Mouse (Mus musculus): Measurements from ENCODE around the gene Sap30. TPM values are rescaled to one million over a fixed set of nuclear protein-coding genes. Genes with fewer than 3 reads are reported as not detected.
"Not testable (repeated sequence)": the region's sequence is repeated elsewhere in the genome, so short reads cannot be mapped to it uniquely, and the experiment has no call there.

The Sap30 gene
- polyA plus RNA-seq, 1 experiment from 2014 or later, result 46.6 TPM

- Histone ChIP-seq H3K4me1 (replicated peaks) (peaks cover 3% of the 10 kb centered on the region), H3K9me3 (replicated peaks) (no peaks in the 10 kb centered on the region), H3K36me3 (no peaks in the 10 kb centered on the region), H3K27ac (no peak overlapping the region), H3K4me3 (no peak overlapping the region), H3K9ac (no peak overlapping the region), H3K27me3 (no peaks in the 10 kb centered on the region), H3K4me2 (no peak overlapping the region)
- no peak for ATAC-seq (replicated peaks; ENCODE audit: insufficient number of reproducible peaks, insufficient read depth, low FRiP score, low read depth)
- 24% methylated on average over 1 of the region's 1 CpGs for WGBS
Observed at GRCm38 (mm10) chr8:57462839-57463238, 24.8 kb downstream of the Sap30 start.

DNA sequence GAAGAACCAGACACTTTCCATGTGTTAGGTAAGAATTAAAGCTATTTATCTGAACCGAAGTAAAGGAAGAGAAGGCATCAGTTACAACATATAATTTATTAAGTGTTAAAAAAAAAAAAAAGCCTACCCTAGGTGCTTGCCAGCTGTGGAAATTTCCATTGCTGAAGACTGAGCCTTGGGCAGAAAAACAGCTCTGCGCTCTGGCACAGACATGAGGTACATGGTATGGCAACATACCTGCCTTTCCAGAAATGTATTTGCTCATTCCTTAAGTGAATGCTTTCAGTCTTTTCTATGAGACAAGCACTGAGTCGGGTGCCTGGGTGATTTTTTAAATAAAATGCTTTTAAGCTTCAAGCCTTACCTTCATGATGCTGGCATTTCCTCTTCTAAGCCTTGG, 29.7 kb downstream of the Sap30 start:
- Histone ChIP-seq H3K9me3 (replicated peaks) (no peaks in the 10 kb centered on the region), H3K27ac (no peak overlapping the region), H3K4me1 (replicated peaks) (0 out of 2 replicates have a peak, but pooled peaks cover 6% of the 10 kb centered on the region), H3K4me2 (no peak overlapping the region), H3K27me3 (no peaks in the 10 kb centered on the region), H3K36me3 (no peaks in the 10 kb centered on the region), H3K4me3 (no peak overlapping the region), H3K9ac (no peak overlapping the region)
- no peak for ATAC-seq (replicated peaks; ENCODE audit: insufficient number of reproducible peaks, insufficient read depth, low FRiP score, low read depth)
- WGBS, result 66% methylated on average over 3 of the region's 3 CpGs

DNA sequence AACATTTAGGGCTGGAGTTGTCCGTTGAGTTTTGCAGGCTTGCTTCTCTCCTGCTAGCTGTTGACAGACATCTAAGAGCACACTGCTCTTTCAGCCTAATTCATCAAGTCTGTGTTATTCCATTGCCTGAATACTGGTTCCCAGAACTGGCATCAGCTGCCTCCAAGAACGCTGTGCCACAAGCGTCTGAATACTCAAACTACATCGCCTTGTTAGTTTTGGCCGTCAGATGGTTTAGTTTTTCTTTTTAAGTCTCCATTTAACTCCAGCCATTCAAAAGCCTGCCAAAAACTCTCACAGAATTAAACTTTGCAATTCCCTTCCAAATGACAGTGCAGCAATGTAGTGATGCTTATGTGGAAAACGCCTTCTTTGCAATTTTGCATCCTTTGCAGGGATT, 30.5 kb downstream of the Sap30 start:
- Histone ChIP-seq H3K4me2 (no peak overlapping the region), H3K9me3 (replicated peaks) (no peaks in the 10 kb centered on the region), H3K4me3 (no peak overlapping the region), H3K9ac (no peak overlapping the region), H3K27ac (no peak overlapping the region), H3K36me3 (no peaks in the 10 kb centered on the region), H3K27me3 (no peaks in the 10 kb centered on the region), H3K4me1 (replicated peaks) (0 out of 2 replicates have a peak, but pooled peaks cover 6% of the 10 kb centered on the region)
- ATAC-seq (replicated peaks; ENCODE audit: insufficient number of reproducible peaks, insufficient read depth, low FRiP score, low read depth), result peak; percentile 18
- WGBS, result 57% methylated on average over 6 of the region's 6 CpGs

- Histone ChIP-seq H3K4me2 (no peak within 1 kb of the TSS), H3K27ac (no peak within 1 kb of the TSS), H3K4me3 (no peak within 1 kb of the TSS), H3K9ac (no peak within 1 kb of the TSS), H3K36me3 (no peaks in the 10 kb centered on the region), H3K4me1 (replicated peaks) (0 out of 2 replicates have a peak, but pooled peaks cover 6% of the 10 kb centered on the region), H3K9me3 (replicated peaks) (no peaks in the 10 kb centered on the region), H3K27me3 (no peaks in the 10 kb centered on the region)
- no peak for ATAC-seq (replicated peaks; ENCODE audit: insufficient number of reproducible peaks, insufficient read depth, low FRiP score, low read depth)
- WGBS, result 73% methylated on average over 3 of the region's 3 CpGs
Observed at GRCm38 (mm10) chr8:57455765-57456164, 31.9 kb downstream of the Sap30 start, which contains the start of gene Scrg1. Gene Scrg1 (plus strand): TSS chr8:57455923.

DNA sequence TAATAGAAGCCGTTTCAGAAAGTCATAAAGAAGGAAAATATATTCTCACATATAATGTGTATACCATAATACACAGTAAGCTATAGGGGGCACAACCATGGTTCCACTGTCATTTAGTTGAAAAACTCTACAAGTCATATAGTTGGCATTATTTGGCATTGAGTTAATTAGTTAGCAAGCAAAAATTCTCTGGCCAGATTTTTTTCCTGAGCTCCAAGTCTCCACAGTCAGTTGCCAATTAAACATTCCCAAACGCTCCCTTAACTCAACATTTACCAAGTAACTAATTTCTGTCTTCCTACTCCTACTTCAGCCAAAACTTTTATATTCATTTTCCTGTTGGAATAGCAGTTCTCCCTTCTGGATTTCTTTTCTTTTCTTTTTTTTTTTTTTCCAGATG, 34.3 kb downstream of the Sap30 start:
- H3K9ac ChIP-seq, result no peak overlapping the region
- H3K27me3 ChIP-seq, result no peaks in the 10 kb centered on the region
- ATAC-seq (replicated peaks; ENCODE audit: insufficient number of reproducible peaks, insufficient read depth, low FRiP score, low read depth), result no peak
- no peaks in the 10 kb centered on the region for H3K36me3 ChIP-seq
- WGBS, result 84% methylated on average over 2 of the region's 2 CpGs
- H3K4me1 ChIP-seq (replicated peaks), result 0 out of 2 replicates have a peak, but pooled peaks cover 6% of the 10 kb centered on the region
- no peak overlapping the region for H3K27ac ChIP-seq
- no peak overlapping the region for H3K4me2 ChIP-seq
- no peak overlapping the region for H3K4me3 ChIP-seq
- no peaks in the 10 kb centered on the region for H3K9me3 ChIP-seq (replicated peaks)

DNA sequence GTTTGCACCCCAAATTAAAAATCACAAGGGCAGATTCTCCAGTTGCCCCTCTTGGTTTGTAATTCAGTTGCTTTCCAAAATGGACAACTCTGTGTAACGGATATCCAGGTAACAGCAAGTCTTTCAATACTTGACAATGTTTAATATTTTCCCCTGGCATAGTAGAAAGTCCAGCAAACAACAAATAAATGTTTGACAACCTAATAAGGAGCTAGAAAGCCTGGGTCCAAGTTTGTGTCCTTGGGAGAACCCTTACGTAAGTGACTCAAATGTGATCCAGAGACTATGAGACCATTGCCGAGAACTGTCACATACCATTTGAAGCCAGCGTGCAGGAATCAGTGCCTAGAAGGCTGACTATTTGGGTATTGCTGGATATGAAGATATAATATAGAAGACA, 35.8 kb downstream of the Sap30 start:
- WGBS, result 93% methylated on average over 4 of the region's 4 CpGs
- Histone ChIP-seq H3K4me1 (replicated peaks) (0 out of 2 replicates have a peak, but pooled peaks cover 4% of the 10 kb centered on the region), H3K36me3 (no peaks in the 10 kb centered on the region), H3K4me2 (no peak overlapping the region), H3K9ac (no peak overlapping the region), H3K4me3 (no peak overlapping the region), H3K27ac (no peak overlapping the region), H3K27me3 (no peaks in the 10 kb centered on the region), H3K9me3 (replicated peaks) (no peaks in the 10 kb centered on the region)
- no peak for ATAC-seq (replicated peaks; ENCODE audit: insufficient number of reproducible peaks, insufficient read depth, low FRiP score, low read depth)

GRCm38 (mm10) chr8:57450726-57451125, 36.9 kb downstream of the Sap30 start:
- no peak overlapping the region for H3K9ac ChIP-seq
- no peak overlapping the region for H3K27ac ChIP-seq
- no peak for ATAC-seq (replicated peaks; ENCODE audit: insufficient number of reproducible peaks, insufficient read depth, low FRiP score, low read depth)
- H3K4me2 ChIP-seq, result no peak overlapping the region
- H3K36me3 ChIP-seq, result no peaks in the 10 kb centered on the region
- no peaks in the 10 kb centered on the region for H3K27me3 ChIP-seq
- no peaks in the 10 kb centered on the region for H3K9me3 ChIP-seq (replicated peaks)
- H3K4me3 ChIP-seq, result no peak overlapping the region
- no peaks in the 10 kb centered on the region for H3K4me1 ChIP-seq (replicated peaks)
- WGBS, result 75% methylated on average over 7 of the region's 7 CpGs

DNA sequence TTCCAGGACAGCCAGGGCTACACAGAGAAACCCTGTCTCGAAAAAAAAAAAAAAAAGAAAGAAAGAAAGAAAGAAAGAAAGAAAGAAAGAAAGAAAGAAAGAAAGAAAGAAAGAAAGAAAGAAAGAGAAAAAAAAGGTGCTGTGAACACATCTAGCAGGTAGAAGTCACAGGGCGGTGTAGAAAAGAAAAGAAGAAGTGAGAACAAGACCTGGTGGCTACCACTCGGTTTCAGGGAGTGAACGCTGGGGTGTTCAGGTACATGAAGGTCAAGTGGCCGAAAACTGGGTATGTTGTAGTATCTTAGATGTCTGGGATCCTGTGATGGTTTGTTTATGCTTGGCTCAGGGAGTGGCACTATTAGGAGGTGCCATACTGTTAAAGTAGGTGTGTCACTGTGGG, 41.8 kb downstream of the Sap30 start:
- H3K27ac ChIP-seq; H3K27me3 ChIP-seq; H3K4me2 ChIP-seq; H3K9me3 ChIP-seq (replicated peaks); H3K9ac ChIP-seq; ATAC-seq (replicated peaks; ENCODE audit: insufficient number of reproducible peaks, insufficient read depth, low FRiP score, low read depth); H3K36me3 ChIP-seq; H3K4me3 ChIP-seq; H3K4me1 ChIP-seq (replicated peaks): not testable (repeated sequence)
- 86% methylated on average over 5 of the region's 5 CpGs for WGBS

DNA sequence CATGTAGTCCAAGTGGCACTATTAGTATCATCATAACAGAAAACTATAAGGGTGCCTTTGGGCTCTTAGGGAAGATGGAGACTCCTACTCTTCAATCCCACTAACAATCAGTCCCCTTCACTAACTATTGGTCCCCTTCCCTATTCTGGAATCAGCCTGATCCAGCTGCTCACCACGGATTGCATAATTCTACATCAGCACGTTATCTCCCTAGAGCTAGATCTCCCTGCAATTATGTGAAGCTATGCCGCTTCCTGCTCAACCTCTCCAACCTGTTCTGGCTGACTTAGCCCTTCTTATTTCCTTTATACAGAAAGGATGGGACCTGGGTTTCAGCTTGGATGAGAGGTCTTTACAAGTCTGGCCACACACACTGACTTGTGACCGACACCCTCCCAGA, 44.4 kb downstream of the Sap30 start:
- Histone ChIP-seq H3K36me3 (no peaks in the 10 kb centered on the region), H3K4me3 (no peak overlapping the region), H3K9me3 (replicated peaks) (no peaks in the 10 kb centered on the region), H3K27me3 (no peaks in the 10 kb centered on the region), H3K4me1 (replicated peaks) (no peaks in the 10 kb centered on the region), H3K27ac (no peak overlapping the region), H3K4me2 (no peak overlapping the region), H3K9ac (no peak overlapping the region)
- 68% methylated on average over 4 of the region's 4 CpGs for WGBS
- ATAC-seq (replicated peaks; ENCODE audit: insufficient number of reproducible peaks, insufficient read depth, low FRiP score, low read depth), result no peak

- no peaks in the 10 kb centered on the region for H3K36me3 ChIP-seq
- 82% methylated on average over 5 of the region's 5 CpGs for WGBS
- no peak overlapping the region for H3K4me2 ChIP-seq
- ATAC-seq (replicated peaks; ENCODE audit: insufficient number of reproducible peaks, insufficient read depth, low FRiP score, low read depth), result no peak
- no peak overlapping the region for H3K4me3 ChIP-seq
- H3K27me3 ChIP-seq, result no peaks in the 10 kb centered on the region
- H3K4me1 ChIP-seq (replicated peaks), result no peaks in the 10 kb centered on the region
- H3K27ac ChIP-seq, result no peak overlapping the region
- H3K9ac ChIP-seq, result no peak overlapping the region
- H3K9me3 ChIP-seq (replicated peaks), result no peaks in the 10 kb centered on the region
Observed at GRCm38 (mm10) chr8:57441556-57441955, 46.1 kb downstream of the Sap30 start.

DNA sequence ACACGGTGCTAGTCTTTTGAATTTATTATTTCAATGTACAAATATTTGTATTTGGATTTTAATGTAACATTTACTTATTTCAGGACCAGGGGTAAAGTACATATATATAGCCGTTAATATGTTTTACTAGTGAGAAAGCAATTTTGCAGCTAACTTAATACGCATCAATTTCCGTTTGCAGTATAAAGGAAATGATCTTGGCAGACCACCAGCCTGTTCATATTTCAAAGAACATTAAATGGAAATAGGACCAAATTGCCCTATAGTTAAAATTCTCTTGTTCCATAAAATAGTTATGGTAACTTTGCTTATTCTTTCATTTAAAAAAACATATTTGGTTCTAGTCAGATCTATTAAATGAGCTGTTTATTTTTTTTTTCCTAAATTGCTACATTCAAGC, 46.5 kb downstream of the Sap30 start:
- H3K36me3 ChIP-seq, result no peaks in the 10 kb centered on the region
- no peak overlapping the region for H3K9ac ChIP-seq
- no peaks in the 10 kb centered on the region for H3K9me3 ChIP-seq (replicated peaks)
- no peak overlapping the region for H3K4me2 ChIP-seq
- no peaks in the 10 kb centered on the region for H3K27me3 ChIP-seq
- no peak for ATAC-seq (replicated peaks; ENCODE audit: insufficient number of reproducible peaks, insufficient read depth, low FRiP score, low read depth)
- no peak overlapping the region for H3K4me3 ChIP-seq
- 74% methylated on average over 4 of the region's 4 CpGs for WGBS
- no peak overlapping the region for H3K27ac ChIP-seq
- no peaks in the 10 kb centered on the region for H3K4me1 ChIP-seq (replicated peaks)

GRCm38 (mm10) chr8:57436437-57436796, 51.2 kb downstream of the Sap30 start:
- Histone ChIP-seq H3K9me3 (replicated peaks) (no peaks in the 10 kb centered on the region), H3K4me1 (replicated peaks) (0 out of 2 replicates have a peak, but pooled peaks cover 3% of the 10 kb centered on the region), H3K9ac (no peak overlapping the region), H3K36me3 (no peaks in the 10 kb centered on the region), H3K4me2 (no peak overlapping the region), H3K27me3 (no peaks in the 10 kb centered on the region), H3K27ac (no peak overlapping the region), H3K4me3 (no peak overlapping the region)
- WGBS, result 82% methylated on average over 9 of the region's 9 CpGs
- ATAC-seq (replicated peaks; ENCODE audit: insufficient number of reproducible peaks, insufficient read depth, low FRiP score, low read depth), result no peak

Data from heart, embryonic 15.5 days (tissue).